Mouse (Mus musculus): ENCODE data around the gene Pdpn.

DNA sequence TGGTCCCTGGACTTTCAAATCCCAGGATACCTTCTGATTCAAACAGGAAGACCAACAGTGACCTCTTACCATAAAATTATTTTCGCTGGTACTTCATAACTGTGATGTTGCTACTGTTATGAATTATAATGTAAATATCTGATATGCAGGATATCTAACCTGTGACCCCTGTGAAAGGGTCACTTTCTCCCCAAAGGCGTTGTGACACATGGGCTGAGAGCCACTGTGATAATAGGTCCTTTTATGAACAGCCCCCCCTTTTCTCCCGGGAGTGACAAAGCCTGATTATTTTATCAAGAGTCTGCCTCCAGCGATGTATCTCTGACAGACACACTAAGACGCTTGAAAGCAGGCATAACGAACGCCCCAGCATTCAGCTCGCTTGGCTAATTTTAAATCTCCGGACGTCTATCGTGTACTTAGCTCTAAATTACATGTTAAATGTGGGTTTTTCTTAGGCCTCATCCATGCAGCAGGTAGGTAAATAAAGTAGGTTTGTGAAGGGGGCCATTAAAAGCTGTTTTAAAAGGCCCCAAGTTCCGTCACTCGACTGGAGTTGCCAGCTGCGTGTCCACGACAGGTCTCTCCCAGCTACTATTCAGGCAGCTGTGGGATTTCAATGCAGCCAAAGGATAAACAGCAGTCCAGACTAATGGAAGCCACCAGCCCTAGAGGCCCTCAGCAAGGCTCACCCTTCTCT, 25.7 kb upstream of the Pdpn start:
- no peak for TF ChIP-seq CTCF (IDR thresholded peaks at IDR 0.05; ENCODE audit: insufficient read depth, low read length)
- TF ChIP-seq POLR2A (IDR thresholded peaks at IDR 0.05; ENCODE audit: borderline replicate concordance, extremely low read depth, low read depth, low read length), result no peak
